Mouse (Mus musculus): ENCODE measurements around the gene Irak2.

The Irak2 gene

DNA sequence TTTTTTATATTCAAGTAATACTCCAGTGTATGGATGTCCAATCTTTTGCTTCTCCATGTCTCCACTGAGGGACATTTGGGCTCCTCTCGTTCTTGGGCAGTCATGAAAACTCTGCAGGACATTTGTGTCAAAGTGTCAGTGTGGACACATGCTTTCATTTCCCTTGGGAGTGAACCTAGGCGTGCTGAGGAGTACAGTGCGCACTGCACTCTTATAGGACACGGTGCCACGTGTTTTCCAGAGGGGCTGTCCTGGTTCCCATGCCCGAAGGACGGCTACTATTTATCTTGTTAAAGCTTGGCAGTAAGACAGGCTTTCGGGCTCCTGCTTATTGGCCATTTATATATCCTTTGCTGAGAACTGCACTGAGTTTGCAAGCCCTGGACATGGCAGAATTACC, 4.3 kb downstream of the Irak2 start:
- DNase-seq (ENCODE audit: low spot score), result no peak

DNA sequence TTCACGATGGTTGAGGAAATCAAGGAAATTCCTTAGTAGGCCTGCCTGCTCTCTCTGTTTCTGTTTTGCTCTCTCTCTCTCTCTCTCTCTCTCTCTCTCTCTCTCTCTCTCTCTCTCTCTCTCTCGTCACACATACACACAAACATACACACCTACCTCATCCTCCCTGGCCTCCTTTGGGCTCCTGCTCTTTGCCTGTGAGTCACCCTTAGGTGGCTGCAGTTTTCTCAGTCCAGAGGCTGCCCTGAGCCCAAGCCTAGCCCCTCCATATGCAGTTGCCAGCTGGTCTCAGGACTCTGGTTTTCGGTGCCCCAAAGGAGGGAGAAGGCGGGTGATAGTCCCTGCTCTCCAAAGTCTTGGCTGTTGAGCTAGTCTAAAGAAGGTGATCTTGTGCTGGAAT, 4.8 kb downstream of the Irak2 start:
- no peak for DNase-seq (ENCODE audit: low spot score)

DNA sequence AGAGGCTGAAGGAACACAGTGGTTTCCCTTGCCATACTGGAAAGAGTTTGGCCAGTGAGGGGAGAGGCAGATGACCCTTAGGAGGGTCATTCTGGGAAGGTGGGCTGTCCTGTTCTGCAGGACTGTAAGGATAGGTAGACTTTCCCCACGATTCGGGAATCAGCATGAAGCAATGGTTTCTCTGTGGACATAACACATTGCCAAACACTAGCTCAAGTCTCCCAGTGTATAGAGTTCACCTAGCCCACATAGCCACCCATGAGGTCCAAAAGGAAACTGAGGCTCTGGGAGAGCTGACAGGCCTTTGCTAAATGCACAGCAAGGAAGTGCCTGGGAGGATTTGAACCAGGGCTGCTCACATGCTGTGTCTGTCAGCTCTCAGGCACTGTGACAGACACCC, 5.7 kb downstream of the Irak2 start:
- peak; percentile 40 for DNase-seq (ENCODE audit: low spot score)

DNA sequence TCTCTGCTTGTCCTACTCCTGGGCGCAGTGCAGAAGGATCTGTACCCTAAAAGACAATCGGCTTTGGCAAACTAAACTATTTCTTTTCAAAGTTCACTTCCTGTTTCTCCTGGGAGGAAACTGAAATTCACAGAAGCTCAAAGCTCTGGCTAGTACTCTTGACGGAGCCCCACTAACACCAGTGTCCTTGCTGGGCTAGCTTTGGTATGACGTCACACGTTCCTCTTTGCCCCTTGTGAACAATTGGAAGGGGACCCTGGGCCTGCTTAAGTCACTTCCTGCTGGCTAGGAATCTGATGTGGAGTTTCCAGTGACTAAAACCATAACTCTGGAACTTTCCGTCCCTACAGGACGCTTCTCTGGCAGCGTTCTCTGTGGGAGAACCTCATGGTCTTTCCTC, 6.5 kb downstream of the Irak2 start:
- DNase-seq (ENCODE audit: low spot score), result peak; percentile 55

DNA sequence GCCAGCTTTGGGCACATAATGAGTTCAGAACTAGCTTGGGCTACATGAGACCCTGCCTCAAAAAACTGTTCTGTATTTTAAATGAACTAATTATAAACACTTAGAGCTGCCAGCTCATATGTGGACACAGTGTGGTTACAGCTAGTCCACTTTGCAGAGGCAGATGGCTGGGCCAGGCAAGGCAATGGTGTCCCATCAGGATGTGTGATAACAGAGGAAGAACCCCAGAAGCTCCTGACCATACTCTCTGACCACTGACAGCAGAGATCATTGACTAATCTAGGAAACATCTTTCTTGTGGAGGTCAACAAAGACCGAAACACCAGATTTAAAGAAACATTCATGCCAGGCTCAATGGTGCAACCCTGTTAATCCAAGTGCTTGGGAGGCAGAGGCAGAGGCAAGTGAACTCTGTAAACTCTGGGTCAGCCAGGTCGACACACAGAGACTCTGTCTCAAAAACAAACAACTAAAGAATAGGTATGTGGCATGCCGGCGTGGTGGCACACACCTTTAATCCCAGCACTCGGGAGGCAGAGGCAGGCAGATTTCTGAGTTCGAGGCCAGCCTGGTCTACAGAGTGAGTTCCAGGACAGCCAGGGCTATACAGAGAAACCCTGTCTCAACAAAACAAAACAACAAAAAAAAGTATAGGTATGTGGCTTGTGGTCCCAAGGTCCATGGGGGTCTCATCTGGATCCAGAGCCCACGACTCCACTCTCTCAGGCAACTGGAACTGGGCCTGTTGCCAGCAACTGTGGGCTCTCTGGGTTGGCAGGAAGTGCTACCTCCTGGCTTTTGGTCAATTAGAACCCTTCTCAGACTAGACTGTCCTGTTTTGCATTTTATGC, 11.3 kb downstream of the Irak2 start:
- no peak for DNase-seq (ENCODE audit: low spot score)

DNA sequence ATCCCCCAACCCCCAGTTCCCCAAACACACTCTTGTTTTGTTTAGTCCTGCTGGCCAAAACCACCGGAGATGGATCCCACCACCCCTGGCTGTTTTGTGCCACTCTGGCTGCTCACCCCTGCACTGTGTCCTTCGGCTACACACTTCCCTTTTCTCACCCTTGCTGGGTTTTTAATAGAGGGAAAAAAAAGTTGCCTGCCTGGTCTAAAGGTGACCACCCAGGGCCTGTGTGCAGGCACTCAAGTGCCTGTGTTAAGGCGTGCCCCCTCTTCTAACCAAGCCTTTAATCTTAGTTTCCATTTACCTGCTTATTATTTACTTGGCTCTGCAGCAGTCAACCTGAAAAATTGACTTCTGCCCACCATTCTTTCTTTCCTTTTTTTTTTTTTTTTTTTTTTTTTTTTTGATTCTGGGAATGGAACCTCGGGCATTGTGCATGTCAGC, 12.0 kb downstream of the Irak2 start:
- no peak for DNase-seq (ENCODE audit: low spot score)

DNA sequence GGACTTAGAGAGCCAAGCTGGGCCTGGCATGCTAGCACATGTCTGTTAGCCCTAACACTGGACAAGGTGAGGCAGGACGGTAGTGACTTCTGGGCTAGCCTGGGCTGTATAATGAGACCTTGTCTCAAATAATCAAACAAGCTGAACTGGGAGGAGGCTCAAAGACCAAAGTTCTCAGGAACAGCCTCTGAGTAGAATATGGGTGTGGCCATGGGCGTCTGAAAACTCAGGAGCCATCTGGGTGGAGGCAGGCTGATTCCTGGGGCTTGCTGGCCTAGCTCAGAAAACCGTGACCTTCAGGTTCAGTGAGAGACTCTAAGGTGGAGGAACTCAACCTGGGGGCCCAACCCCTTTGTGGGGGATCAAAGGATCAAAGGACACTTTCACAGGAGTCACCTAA, 13.4 kb downstream of the Irak2 start:
- DNase-seq (ENCODE audit: low spot score), result no peak

DNA sequence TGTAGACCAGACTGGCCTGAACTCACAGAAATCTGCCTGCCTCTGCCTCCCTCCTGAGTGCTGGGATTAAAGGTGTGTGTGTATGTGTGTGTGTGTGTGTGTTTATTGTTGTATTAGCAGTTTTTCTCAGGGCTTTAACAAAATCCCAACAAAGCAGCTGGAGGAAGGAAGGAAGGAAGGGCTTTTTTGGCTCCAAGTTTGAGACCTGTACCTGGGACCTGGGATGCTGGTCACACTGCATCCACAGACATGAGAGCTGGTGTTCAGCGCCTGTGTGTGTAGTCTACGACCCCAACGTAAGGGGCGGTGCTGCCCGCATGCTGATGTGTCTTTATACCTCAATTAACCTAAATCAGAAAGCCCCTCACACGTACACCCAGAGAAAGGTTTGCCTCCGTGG, 15.3 kb downstream of the Irak2 start:
- DNase-seq (ENCODE audit: low spot score), result no peak

DNA sequence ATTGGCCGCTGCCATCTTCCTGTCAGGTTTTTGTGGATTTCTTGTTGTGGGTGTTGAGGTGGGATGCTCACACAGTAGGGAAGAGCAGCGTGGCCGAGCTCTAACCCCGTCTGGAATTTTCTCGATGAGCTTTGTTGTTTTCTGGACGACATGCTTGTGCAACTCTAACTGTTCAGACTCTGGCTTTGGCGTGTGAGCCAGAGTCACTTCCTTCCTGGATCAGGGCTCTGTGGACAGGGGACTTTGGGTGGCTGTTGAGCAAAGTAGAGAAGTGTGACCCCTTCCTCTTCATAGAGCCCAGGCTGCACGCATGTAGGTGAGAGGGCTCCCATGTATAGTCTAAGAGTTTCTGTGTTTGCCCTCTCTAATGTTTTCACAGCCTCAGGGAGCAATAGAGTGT, 15.8 kb downstream of the Irak2 start:
- DNase-seq (ENCODE audit: low spot score), result no peak

DNA sequence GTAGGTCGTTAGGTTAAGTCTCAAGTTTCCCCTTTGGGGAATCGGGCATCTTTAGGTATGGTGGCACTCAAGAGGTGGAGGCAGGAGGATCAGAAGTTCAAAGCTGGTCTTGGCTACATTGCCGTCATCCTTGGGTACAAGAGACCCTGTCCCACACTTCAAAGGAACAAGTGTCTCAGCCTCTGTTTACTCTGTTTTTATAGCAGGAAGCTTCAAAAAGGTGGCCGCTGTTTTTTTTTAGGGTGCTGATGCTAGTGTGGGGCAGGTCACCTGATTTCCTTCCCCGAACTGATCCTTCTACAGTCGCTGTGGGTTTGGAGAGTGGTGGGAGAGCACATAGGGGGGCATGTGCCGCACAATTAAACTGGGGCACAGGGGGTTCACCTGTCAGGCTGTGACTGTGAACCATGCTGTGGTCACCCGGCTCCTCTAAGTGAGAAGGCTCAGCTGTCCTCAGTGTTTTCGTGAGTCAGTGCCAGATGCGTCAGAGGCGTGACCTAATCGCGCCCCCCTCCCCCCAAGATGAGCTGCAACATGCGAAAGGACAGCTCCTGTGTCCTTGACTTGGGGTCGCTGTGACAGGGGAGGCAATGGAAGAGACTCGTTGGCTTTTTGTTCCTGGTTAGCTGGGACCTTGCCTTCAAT, 16.6 kb downstream of the Irak2 start:
- DNase-seq (ENCODE audit: low spot score), result no peak

DNA sequence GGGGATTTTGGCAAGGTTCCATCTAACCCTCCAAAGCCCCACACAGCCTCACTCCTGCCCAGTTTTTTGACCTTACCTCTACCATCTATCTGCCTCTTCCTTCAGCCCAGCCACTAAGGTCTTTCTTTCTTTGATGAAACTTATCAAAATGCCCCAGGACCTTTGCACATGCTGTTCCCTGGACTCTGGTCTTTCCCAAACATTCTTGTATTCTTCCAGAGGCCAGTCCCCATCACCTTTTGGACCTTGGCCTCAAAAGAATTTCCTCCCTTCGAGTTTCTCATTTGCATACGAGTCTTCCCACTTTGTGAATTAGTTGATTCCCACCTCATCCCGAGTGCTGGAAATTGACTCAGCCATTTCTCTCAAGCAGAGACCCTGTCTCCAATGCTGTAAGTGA, 17.2 kb downstream of the Irak2 start:
- DNase-seq (ENCODE audit: low spot score), result no peak

DNA sequence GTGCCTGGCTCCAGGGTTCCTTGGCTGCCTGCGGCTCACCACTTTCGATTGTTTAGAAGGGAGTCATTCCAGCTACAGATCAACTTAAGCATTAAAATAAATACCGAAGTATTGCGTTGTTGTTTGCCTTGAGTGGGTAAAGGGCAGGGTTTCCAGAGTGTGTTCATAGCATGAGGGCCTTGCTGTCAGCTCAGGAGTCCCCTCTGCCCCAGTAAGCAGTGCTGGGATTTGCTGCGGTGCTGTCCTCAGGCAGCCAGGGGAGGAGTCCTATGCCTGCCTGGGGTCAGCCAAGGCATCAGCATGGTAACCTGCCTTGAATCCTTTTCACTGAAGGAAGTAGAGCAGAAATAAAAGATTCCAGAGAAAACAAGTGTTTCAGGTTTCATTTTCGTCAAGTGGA, 18.6 kb downstream of the Irak2 start:
- peak; percentile 94 for DNase-seq (ENCODE audit: low spot score)

DNA sequence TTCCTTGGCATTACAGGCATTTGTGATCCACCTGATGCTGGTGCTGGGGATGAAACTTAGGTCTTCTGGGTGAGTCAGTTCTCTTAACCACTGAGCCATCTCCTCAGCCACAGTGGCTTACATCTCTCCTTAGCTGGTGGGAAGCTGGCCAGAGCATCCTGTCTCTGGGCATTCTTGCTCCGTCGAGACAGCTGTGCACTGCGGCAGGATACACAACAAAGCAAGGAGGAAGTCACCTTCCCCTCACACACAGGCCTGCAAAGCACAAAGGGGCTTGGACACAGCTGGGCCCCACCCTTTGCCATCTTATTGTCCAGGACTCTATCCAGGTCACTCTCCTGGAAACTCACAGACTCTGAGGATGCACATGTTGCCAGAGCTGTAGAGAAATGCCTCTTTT, 20.0 kb downstream of the Irak2 start:
- DNase-seq (ENCODE audit: low spot score), result no peak

DNA sequence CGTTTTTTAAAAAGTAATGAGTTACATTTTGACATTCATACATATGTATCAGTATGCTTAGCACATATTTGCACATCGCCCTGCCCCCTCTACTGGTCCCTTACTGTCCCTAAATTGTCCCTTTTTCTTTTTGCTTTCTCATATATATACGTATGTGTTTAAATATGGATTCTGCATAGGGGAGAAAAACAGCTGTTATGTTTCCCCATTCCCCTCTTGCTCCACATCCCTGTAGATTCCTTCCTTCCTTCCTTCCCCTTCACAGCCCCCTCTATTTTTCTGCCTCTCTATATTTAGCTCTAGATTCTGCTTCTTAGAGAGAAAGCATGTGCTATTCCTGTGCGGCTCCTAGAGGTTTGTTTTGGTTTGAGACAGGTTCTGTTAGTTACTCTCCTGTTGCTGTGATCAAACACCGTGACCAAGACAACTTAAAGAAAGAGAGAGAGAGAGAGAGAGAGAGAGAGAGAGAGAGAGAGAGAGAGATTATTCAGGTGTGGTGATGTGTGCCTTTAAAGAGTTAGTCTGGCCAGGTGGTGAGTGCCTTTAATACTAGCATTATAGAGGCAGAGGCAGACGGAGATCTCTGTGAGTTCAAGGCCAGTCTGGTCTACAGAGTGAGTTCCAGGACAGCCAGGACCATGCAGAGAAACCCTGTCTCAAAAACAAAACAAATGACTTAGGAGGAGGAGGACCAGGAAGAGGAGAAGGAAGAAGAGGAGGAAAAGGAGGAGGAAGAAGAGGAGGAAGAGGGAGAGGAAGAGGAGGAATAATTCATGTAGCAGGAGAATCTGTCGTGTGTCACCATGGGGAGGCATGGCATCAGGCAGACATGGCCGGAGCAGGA, 21.6 kb downstream of the Irak2 start:
- no peak for DNase-seq (ENCODE audit: low spot score)

DNA sequence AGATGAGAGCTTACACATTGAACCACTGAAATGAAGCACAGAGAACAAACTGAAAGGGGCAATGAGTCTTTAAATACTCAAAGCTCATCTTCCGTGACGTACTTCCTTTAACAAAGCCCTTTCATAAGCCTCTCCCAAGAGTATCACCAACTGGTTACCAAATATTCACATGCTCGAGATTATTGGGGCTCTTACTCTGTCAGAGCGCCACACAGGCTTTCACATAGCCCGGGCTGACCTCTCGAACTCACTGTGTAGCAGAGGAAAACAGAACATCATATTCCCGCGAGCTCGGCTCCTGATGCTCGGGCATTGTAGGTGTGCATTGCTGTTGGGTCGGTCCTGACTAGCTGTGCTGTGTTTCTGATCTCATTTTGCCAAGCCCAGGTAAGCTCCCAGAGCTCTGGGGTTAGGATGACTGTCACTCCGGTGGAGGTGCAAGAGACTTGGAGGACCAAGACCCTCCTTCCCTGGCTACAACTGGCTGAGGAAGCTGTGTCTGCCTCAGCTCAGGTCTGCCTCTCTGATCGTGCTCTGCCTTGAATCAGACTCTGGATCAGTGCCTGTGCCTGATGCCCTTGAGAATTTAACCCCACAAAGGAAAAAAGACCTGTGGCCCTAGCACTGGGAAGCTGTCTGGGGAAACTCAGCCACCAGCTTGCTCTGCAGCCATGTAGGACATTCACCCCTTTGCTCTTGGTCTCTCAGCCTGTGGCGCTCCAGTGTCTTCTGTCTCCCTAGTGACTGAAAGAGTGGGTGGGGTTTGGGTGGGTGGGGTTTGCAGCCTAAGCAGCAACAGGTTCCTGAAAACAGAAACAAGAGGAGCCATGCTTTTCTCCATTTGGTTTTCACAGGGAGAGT, 22.5 kb downstream of the Irak2 start:
- DNase-seq (ENCODE audit: low spot score), result no peak

DNA sequence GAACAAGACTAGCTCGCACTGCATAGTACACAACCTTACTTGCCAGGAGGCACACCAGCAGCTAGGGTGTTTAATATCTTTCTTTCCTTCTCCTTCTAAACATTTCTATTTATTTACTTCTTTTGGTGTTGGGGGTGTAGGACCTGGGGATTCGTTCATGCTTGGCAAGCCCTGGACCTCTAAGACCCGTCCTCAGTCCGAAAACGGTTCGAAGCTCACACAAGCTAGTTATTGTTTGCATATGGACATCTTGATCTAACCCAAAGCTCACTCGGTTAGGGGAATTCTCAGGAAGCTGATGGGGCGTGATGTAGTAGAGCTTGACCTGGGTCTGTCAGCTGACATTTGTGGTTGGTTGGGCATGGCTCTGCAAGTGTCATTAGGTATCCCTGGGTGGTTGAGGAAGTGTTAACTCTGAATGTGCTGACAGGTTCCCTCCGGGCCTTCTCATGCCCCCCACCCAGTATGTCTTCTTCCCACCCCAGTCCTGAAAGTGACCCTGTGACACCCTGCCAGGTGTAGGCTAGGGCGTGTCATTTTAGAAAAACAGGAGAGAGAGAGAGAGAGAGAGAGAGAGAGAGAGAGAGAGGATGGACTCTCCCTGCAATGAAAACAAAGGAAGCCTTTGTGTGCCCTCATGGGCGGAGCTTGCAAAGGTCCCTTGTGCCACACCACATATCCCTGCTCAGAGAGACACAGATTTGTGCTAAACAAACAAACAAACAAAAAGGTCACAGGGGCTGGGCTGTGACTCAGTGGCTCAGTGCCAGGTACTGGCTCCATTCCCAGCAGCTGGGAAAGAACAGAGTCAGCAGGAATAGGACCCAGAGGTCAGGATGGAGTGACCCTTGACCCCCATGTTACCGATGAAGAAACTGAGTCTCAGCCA, 23.3 kb downstream of the Irak2 start:
- DNase-seq (ENCODE audit: low spot score), result peak; percentile 95

DNA sequence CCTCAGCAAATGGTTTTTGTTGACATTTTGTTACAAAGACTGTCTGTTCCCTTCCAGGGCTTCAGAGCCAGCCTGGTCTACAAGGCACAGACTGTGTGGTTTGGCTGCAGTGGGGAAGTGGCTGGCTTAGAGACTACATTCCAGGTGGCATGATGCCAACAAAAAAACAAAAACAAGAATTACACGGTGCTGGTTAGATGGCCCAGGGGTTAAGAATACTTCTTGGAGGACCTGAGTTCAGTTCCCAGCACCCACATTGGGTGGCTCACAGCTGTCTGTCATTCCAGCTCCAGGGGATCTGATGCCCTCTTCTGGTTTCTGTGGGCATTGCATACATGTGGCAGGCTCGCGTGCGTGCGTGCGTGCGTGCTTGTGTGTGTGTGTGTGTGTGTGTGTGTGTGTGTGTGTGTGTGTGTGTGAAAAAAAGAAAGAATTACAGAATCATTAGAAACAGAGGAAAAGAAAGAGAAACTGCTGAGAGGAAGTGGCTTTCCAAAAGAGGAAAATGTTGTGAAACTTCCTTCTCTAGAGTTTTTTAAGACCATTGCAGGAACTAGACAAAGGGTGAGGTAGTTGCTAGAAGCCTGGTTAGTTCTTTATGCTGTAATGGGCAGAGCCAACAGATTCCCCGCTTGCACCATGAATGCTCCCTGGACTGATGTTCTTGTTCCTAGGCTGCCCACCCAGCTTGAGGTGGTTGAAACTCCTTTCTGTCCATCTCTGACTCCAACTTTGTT, 24.9 kb downstream of the Irak2 start:
- peak; percentile 65 for DNase-seq (ENCODE audit: low spot score)

DNA sequence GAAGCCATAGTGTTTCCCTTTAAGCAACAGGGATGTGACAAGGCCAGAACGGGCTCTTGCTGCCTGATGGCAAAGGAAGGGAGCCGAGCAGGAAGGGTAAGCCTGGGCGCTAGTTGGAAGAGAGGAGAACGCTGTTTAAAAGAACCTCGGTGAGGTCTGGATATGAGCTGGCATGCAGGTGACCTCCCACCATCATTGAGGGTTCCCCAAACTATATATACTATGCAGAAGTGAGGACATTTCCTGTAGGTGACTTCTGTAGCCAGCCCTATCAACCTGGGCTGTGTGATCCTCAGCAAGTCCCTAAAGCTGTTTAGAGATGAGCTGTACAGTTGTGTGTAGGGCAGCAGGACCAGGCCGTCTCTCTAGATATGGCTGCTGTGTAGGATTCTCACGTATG, 26.0 kb downstream of the Irak2 start:
- no peak for DNase-seq (ENCODE audit: low spot score)

DNA sequence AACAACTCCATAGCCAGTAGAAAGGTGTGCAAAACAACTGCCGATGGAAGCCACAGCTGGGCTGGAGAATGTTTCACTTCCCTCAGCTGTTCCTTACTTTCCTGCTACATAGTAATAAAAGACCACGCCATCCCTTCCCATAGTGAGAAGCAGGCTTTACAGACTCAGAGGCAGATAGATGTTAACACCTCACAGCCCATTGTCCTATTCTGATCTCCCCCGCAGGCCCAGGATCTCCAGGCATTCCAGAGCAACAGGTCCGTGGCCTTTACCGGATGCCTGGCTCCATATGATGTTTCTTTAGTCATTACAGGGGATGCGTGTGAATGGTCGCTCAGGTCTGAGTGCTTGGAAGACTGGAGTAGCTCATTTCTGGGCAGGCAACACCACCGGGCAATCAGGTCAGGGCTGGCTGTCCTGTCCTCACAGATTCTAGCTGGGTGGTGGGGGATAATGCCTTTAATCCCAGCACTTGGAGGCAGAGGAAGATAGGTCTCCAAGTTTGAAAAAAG, 29.4 kb downstream of the Irak2 start:
- DNase-seq (ENCODE audit: low spot score), result no peak
